Mouse (Mus musculus) ES-Bruce4 (cell line): ENCODE results near the gene Ago1. TPM values are rescaled to one million over a fixed set of nuclear protein-coding genes. Genes with fewer than 3 reads are reported as not detected.
A peak's percentile ranks its signal among the peaks of the same experiment; 100 is the strongest.

Experiments
- H3K27ac ChIP-seq: 2 replicates; pipeline ENCODE4 v1.5.1; 2012; ENCODE audit warnings: low read length, inconsistent platforms; ENCODE audit not compliant: insufficient read depth
- H3K27me3 ChIP-seq: 2 replicates; pipeline ENCODE4 v1.6.1; 2012; ENCODE audit warnings: mild to moderate bottlenecking, low read length, inconsistent platforms; ENCODE audit not compliant: control insufficient read depth, poor library complexity, insufficient read depth, severe bottlenecking
- H3K36me3 ChIP-seq: 2 replicates; pipeline ENCODE4 v1.6.1; 2012; ENCODE audit warnings: inconsistent platforms, mild to moderate bottlenecking, low read length, moderate library complexity; ENCODE audit not compliant: control insufficient read depth, poor library complexity, insufficient read depth, severe bottlenecking
- H3K4me1 ChIP-seq: one replicate; pipeline ENCODE4 v1.8.1; 2011; ENCODE audit warnings: low read length; ENCODE audit not compliant: control insufficient read depth, insufficient read depth
- H3K4me3 ChIP-seq: 2 replicates; pipeline ENCODE4 v1.5.1; 2011; ENCODE audit warnings: low read depth, mild to moderate bottlenecking, low read length
- H3K9ac ChIP-seq: 2 replicates; pipeline ENCODE4 v1.6.1; 2012; ENCODE audit warnings: low read depth, mild to moderate bottlenecking, inconsistent platforms; ENCODE audit not compliant: poor library complexity, severe bottlenecking
- H3K9me3 ChIP-seq: replicated peaks from 2 replicates; pipeline ENCODE4 v1.6.1; 2012; ENCODE audit warnings: mild to moderate bottlenecking, low read length, inconsistent platforms; ENCODE audit not compliant: control insufficient read depth, poor library complexity, insufficient read depth, severe bottlenecking
- CTCF ChIP-seq: IDR thresholded peaks from one replicate; pipeline ENCODE4 v1.8.1; 2011; ENCODE audit warnings: low read depth, low read length
- EP300 ChIP-seq: IDR thresholded peaks from 2 replicates; pipeline ENCODE4 v1.6.1; 2011; ENCODE audit warnings: low read depth, low read length; ENCODE audit not compliant: insufficient read depth
- POLR2A ChIP-seq: IDR thresholded peaks from one replicate; pipeline ENCODE4 v1.8.1; 2011; ENCODE audit warnings: low read length; ENCODE audit not compliant: insufficient read depth
- polyA plus RNA-seq: library from polyadenylated mRNA; stranded (reverse); fragments of >200 nt; gene quantifications from 2 replicates; pipeline ENCODE4 v1.2.4, GENCODE M21; 2011; ENCODE audit warnings: low read depth; ENCODE audit not compliant: missing spikeins, insufficient read depth, insufficient read length

The Ago1 gene
- polyA plus RNA-seq, 1 experiment: 44.8 TPM

- Histone ChIP-seq H3K27me3 (no peaks in the 10 kb centered on the region), H3K9ac (no peak overlapping the region), H3K27ac (no peak overlapping the region), H3K4me1 (peaks cover 3% of the 10 kb centered on the region), H3K36me3 (peaks cover 63% of the 10 kb centered on the region), H3K4me3 (no peak overlapping the region), H3K9me3 (peaks cover 18% of the 10 kb centered on the region)
- TF ChIP-seq EP300 (no peak), CTCF (no peak), POLR2A (no peak)
These were observed 12.9 kb downstream of the Ago1 start for GRCm38 (mm10) chr4:126455441-126455840.

GRCm38 (mm10) chr4:126454547-126455254 lies 13.7 kb downstream of the Ago1 start:
- peaks cover 62% of the 10 kb centered on the region for H3K36me3 ChIP-seq
- no peak overlapping the region for H3K9ac ChIP-seq
- no peak overlapping the region for H3K4me3 ChIP-seq
- H3K4me1 ChIP-seq: peaks cover 2% of the 10 kb centered on the region
- no peak overlapping the region for H3K27ac ChIP-seq
- no peaks in the 10 kb centered on the region for H3K27me3 ChIP-seq
- TF ChIP-seq EP300: no peak
- no peak for TF ChIP-seq POLR2A
- TF ChIP-seq CTCF: no peak
- H3K9me3 ChIP-seq: peaks cover 18% of the 10 kb centered on the region

- TF ChIP-seq POLR2A: no peak
- TF ChIP-seq EP300: peak; percentile 62
- Histone ChIP-seq H3K27ac (peak overlapping the region; percentile 25; the same call in 1 of the 2 replicates), H3K4me3 (no peak overlapping the region), H3K9me3 (peaks cover 18% of the 10 kb centered on the region), H3K9ac (no peak overlapping the region), H3K36me3 (peaks cover 44% of the 10 kb centered on the region), H3K4me1 (no peaks in the 10 kb centered on the region), H3K27me3 (no peaks in the 10 kb centered on the region)
These were observed 18.1 kb downstream of the Ago1 start for GRCm38 (mm10) chr4:126450268-126450667.

GRCm38 (mm10) chr4:126447126-126447525 lies 21.3 kb downstream of the Ago1 start:
- Histone ChIP-seq H3K9ac (no peak overlapping the region), H3K4me3 (no peak overlapping the region), H3K9me3 (0 out of 2 replicates have a peak, but pooled peaks cover 7% of the 10 kb centered on the region), H3K27me3 (no peaks in the 10 kb centered on the region), H3K36me3 (peaks cover 25% of the 10 kb centered on the region), H3K4me1 (no peaks in the 10 kb centered on the region), H3K27ac (no peak overlapping the region)
- TF ChIP-seq POLR2A (no peak), EP300 (no peak), CTCF (no peak)

GRCm38 (mm10) chr4:126444528-126444927 lies 23.9 kb downstream of the Ago1 start:
- Histone ChIP-seq H3K9me3 (no peaks in the 10 kb centered on the region), H3K4me1 (no peaks in the 10 kb centered on the region), H3K36me3 (peaks cover 31% of the 10 kb centered on the region), H3K27ac (no peak overlapping the region), H3K9ac (no peak overlapping the region), H3K27me3 (no peaks in the 10 kb centered on the region), H3K4me3 (no peak overlapping the region)
- no peak for TF ChIP-seq CTCF
- TF ChIP-seq POLR2A: no peak
- no peak for TF ChIP-seq EP300

- Histone ChIP-seq H3K4me1 (no peaks in the 10 kb centered on the region), H3K9me3 (no peaks in the 10 kb centered on the region), H3K4me3 (no peak overlapping the region), H3K9ac (no peak overlapping the region), H3K27ac (no peak overlapping the region), H3K36me3 (peaks cover 27% of the 10 kb centered on the region), H3K27me3 (no peaks in the 10 kb centered on the region)
- TF ChIP-seq CTCF: no peak
- no peak for TF ChIP-seq POLR2A
- TF ChIP-seq EP300: no peak
These were observed 30.1 kb downstream of the Ago1 start for GRCm38 (mm10) chr4:126438261-126438660.
